Comparison of ENCODE assay signal across 8 mouse cellular contexts in genomic region chr14:30352951-30353270, GRCm38 (mm10).
A peak's percentile ranks its signal among the peaks of the same experiment; 100 is the strongest.
DNase-seq lines count a peak whose midpoint lies in the region; ATAC-seq and TF ChIP-seq lines count a peak whose summit lies in the region.

No protein-coding gene starts in this region.

- H3K4me2 ChIP-seq in heart, embryonic 16.5 days (ENCODE audit: low read depth, low read length), result peak overlapping the region; percentile 94
- peak overlapping the region; percentile 69 for H3K4me2 ChIP-seq in forebrain, embryonic 15.5 days (replicated peaks)
- H3K4me2 ChIP-seq in liver, postnatal 0 days (ENCODE audit: low read depth, low read length), result peak overlapping the region; percentile 81

- TF ChIP-seq CTCF in bone marrow, adult 2 months (IDR thresholded peaks at IDR 0.05; ENCODE audit: control insufficient read depth, insufficient read depth, low read length), result no peak
- no peak for TF ChIP-seq CTCF in liver, postnatal 0 days (IDR thresholded peaks at IDR 0.05; ENCODE audit: low read depth)

- ATAC-seq in heart, embryonic 16.5 days (replicated peaks; ENCODE audit: extremely low read depth, insufficient read depth, low FRiP score), result no peak
- ATAC-seq in forebrain, embryonic 15.5 days (replicated peaks), result no peak; the same call in 1 of the 2 replicates
- no peak for ATAC-seq in liver, postnatal 0 days

- peaks cover 14% of the 10 kb centered on the region; the same call in 1 of the 2 replicates for H3K27me3 ChIP-seq in heart, embryonic 16.5 days (ENCODE audit: control insufficient read depth, insufficient read depth, low read length)
- no peaks in the 10 kb centered on the region; the same call in 1 of the 2 replicates for H3K27me3 ChIP-seq in forebrain, embryonic 15.5 days
- peaks cover 36% of the 10 kb centered on the region for H3K27me3 ChIP-seq in liver, postnatal 0 days (ENCODE audit: insufficient read depth, low read length)

- H3K36me3 ChIP-seq in heart, embryonic 16.5 days (ENCODE audit: control insufficient read depth, insufficient read depth), result no peaks in the 10 kb centered on the region
- no peaks in the 10 kb centered on the region for H3K36me3 ChIP-seq in forebrain, embryonic 15.5 days
- H3K36me3 ChIP-seq in liver, postnatal 0 days (replicated peaks; ENCODE audit: insufficient read depth, low read length), result no peaks in the 10 kb centered on the region

- DNase-seq in heart, adult 18-20 months, result no peak
- no peak for DNase-seq in liver, postnatal 0 days
- no peak for DNase-seq in embryo, embryonic 9.5 days (ENCODE audit: extremely low spot score)
- no peak for DNase-seq in gastrocnemius, postnatal 10 days
- no peak for DNase-seq in frontal cortex, adult 2 months (ENCODE audit: extremely low spot score in 1 of 2, low spot score in 1 of 2)

- no peak for TF ChIP-seq POLR2A in bone marrow, adult 2 months (IDR thresholded peaks at IDR 0.05; ENCODE audit: borderline replicate concordance, control insufficient read depth, low read depth, low read length)

- no peaks in the 10 kb centered on the region for H3K9me3 ChIP-seq in heart, embryonic 16.5 days (replicated peaks; ENCODE audit: control insufficient read depth, low read length)
- no peaks in the 10 kb centered on the region for H3K9me3 ChIP-seq in forebrain, embryonic 15.5 days
- H3K9me3 ChIP-seq in liver, postnatal 0 days (ENCODE audit: low read length), result no peaks in the 10 kb centered on the region

- no peak overlapping the region for H3K27ac ChIP-seq in heart, embryonic 16.5 days (ENCODE audit: low read length)
- H3K27ac ChIP-seq in bone marrow, adult 2 months (ENCODE audit: control insufficient read depth, insufficient read depth, low read depth, low read length, poor library complexity), result no peak overlapping the region
- H3K27ac ChIP-seq in forebrain, embryonic 15.5 days (replicated peaks), result peak overlapping the region; percentile 32
- H3K27ac ChIP-seq in liver, postnatal 0 days (ENCODE audit: low read depth), result no peak overlapping the region

- H3K4me3 ChIP-seq in heart, embryonic 16.5 days (ENCODE audit: low read length), result peak overlapping the region; percentile 74
- peak overlapping the region; percentile 7 for H3K4me3 ChIP-seq in bone marrow, adult 2 months (replicated peaks; ENCODE audit: control insufficient read depth, low read depth, low read length)
- peak overlapping the region; percentile 56 for H3K4me3 ChIP-seq in forebrain, embryonic 15.5 days
- peak overlapping the region; percentile 35 for H3K4me3 ChIP-seq in liver, postnatal 0 days (ENCODE audit: low read depth, low read length)

- WGBS in heart, embryonic 16.5 days, result 2% methylated on average over 10 of the region's 10 CpGs
- 4% methylated on average over 10 of the region's 10 CpGs for WGBS in bone marrow, adult 2 months
- under 1% methylated on average over 10 of the region's 10 CpGs for WGBS in forebrain, embryonic 15.5 days
- under 1% methylated on average over 10 of the region's 10 CpGs for WGBS in liver, postnatal 0 days (ENCODE audit: insufficient replicate concordance)

- TF ChIP-seq EP300 in liver, postnatal 0 days (IDR thresholded peaks at IDR 0.05; ENCODE audit: low read depth), result no peak

- H3K9ac ChIP-seq in heart, embryonic 16.5 days (ENCODE audit: low read length), result peak overlapping the region; percentile 85
- H3K9ac ChIP-seq in forebrain, embryonic 15.5 days (replicated peaks), result peak overlapping the region; percentile 66
- H3K9ac ChIP-seq in liver, postnatal 0 days (replicated peaks), result no peak overlapping the region

- peaks cover 12% of the 10 kb centered on the region for H3K4me1 ChIP-seq in heart, embryonic 16.5 days (ENCODE audit: control insufficient read depth, insufficient read depth, low read length)
- H3K4me1 ChIP-seq in bone marrow, adult 2 months (ENCODE audit: control insufficient read depth, insufficient read depth, low read length), result no peaks in the 10 kb centered on the region; the same call in 1 of the 2 replicates
- H3K4me1 ChIP-seq in forebrain, embryonic 15.5 days, result peaks cover 26% of the 10 kb centered on the region
- H3K4me1 ChIP-seq in liver, postnatal 0 days (ENCODE audit: insufficient read depth), result peaks cover 8% of the 10 kb centered on the region

Comparison
In these comparisons a context has a peak if more than half of its experiments do, and no peak if none do; other contexts are left out.
1. H3K4me3 ChIP-seq: peak in every context shown above with its lines; median percentile 74 in heart, embryonic 16.5 days; 56 in forebrain, embryonic 15.5 days; 35 in liver, postnatal 0 days; 7 in bone marrow, adult 2 months.